Mouse (Mus musculus): ENCODE measurements around the gene Gata1.

- no peak for TF ChIP-seq JUN (IDR thresholded peaks at IDR 0.05; ENCODE audit: insufficient read depth, low read depth, low read length)
- no peak for TF ChIP-seq USF1 (IDR thresholded peaks at IDR 0.05; ENCODE audit: low read depth, low read length)
- no peak for TF ChIP-seq CTCF (conservative IDR thresholded peaks at IDR 0.05 in 1 of 2, IDR thresholded peaks at IDR 0.05 in 1 of 2; ENCODE audit: low read depth in 2 of 2, low read length in 2 of 2)
These were observed 13.8 kb downstream of the Gata1 start for GRCm38 (mm10) chrX:7963829-7964626.
